Mouse (Mus musculus): Measurements from ENCODE around the gene Glrb.

- TF ChIP-seq CTCF (IDR thresholded peaks at IDR 0.05; ENCODE audit: extremely low read depth, insufficient read depth, low read length) = no peak
- no peak for TF ChIP-seq POLR2A (IDR thresholded peaks at IDR 0.05; ENCODE audit: extremely low read depth, insufficient read depth, low read length)
These were observed 75.9 kb downstream of the Glrb start for GRCm38 (mm10) chr3:80837583-80837982.
